Mouse (Mus musculus) olfactory bulb, adult 2 months (tissue): ENCODE data around the gene Gad1.

Experiments used
- CTCF ChIP-seq: fragments of 200-500 bp; IDR thresholded peaks from 2 replicates; pipeline ENCODE4 v1.5.1; 2012; ENCODE audit warnings: low read depth, mild to moderate bottlenecking, low read length, moderate library complexity; ENCODE audit not compliant: insufficient read depth
- POLR2A ChIP-seq: fragments of 200-500 bp; IDR thresholded peaks from 2 replicates; pipeline ENCODE4 v1.6.1; 2012; ENCODE audit warnings: mild to moderate bottlenecking, low read depth, low read length, moderate library complexity; ENCODE audit not compliant: insufficient read depth

DNA sequence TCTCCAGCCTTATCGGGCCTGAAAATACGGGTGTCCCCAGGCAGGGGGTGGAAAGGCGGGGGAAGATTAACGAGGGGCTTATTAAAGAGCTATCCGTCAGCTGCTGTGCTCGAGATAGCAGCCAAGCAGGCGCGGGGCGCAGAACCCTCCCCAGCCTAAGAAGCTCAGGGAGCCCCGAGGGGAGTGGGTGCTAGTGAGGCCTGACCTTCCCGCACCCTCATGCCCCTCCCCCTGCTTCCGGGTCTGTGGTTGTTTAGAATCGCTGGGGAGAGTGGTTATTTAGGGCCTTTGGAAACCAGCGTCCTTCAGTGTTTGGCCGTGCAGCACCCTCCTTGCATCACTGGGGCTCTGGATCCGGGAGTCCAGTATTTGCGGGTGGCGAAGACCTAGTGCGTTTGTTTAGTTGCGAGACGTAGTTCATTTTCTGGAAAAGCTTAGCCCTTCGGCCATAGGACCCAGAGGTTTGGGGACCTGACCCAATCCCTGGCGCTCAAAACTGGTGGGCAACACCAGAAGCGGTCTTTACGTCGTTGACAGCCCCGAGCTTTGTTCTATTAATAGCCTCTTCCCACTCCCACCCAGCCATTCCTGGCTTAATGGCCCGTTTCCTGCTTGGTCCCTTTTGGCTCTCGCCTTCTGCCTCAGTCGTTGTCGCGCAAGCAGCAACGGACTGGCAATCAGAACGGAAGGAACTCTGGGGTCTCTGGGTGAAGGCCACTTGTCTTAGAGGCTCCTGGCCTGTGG, 15.5 kb downstream of the Gad1 start:
- TF ChIP-seq CTCF (no peak), POLR2A (0 out of 2 replicates have a peak, but pooled peaks have one; percentile 12)
